Comparison of ENCODE assay signal across 9 mouse cellular contexts in the genomic region with DNA sequence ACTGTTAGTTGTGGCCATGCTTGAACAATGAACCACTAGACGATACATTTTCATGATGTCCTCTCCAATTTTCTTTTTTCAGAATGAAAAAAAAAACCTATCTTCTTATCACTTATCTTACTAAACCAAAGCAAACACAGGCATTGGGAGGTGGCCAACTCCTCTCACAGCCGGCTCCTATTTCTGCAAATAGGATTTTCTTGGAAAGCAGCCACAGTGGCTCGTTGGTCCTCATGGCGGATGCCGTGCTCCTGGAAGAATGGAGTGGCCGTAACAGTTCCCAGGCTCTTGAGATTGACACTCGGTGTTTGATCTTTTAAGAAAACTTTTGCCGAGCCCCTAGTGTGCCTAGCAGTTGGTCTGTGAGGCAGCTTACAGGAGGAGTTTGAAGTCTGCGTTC. TPM values are rescaled to one million over a fixed set of nuclear protein-coding genes. Genes with fewer than 3 reads are reported as not detected.
A peak's percentile ranks its signal among the peaks of the same experiment; 100 is the strongest.
DNase-seq lines count a peak whose midpoint lies in the region; ATAC-seq and TF ChIP-seq lines count a peak whose summit lies in the region.
"Had no signal": no experiment of that assay in that cellular context is flagged by ENCODE, and none has a peak within 500 bp of the region (broad histone marks: within the 10 kb centered on the region; RNA-seq: fewer than 3 reads in every experiment).

No protein-coding gene starts in this region.

- peak overlapping the region; percentile 5 for H3K4me2 ChIP-seq in lung, embryonic 14.5 days

- no peak for ATAC-seq in cerebellum, adult (ENCODE audit: insufficient number of reproducible peaks, low FRiP score, low TSS enrichment)
- ATAC-seq in lung, embryonic 14.5 days (ENCODE audit: insufficient read depth): peak; percentile 82
- ATAC-seq: midbrain, embryonic 16.5 days had no signal

- no peaks in the 10 kb centered on the region for H3K9me3 ChIP-seq in lung, embryonic 14.5 days (ENCODE audit: low read depth, low read length)

- H3K36me3 ChIP-seq in lung, embryonic 14.5 days (ENCODE audit: insufficient read depth): peaks cover 59% of the 10 kb centered on the region

- H3K4me3 ChIP-seq in lung, embryonic 14.5 days (ENCODE audit: low read depth, low read length): no peak overlapping the region

- intact Hi-C loops in left cerebral cortex, postnatal 4 days (cut with DNase I): no loop called here

- peak; percentile 24 for DNase-seq in cerebellum, adult 11 months
- DNase-seq in left cerebral cortex, postnatal 4 days: peak; percentile 55
- DNase-seq in left cerebral cortex, adult 9 months (ENCODE audit: low spot score in 2 of 2): no peak
- peak; percentile 56 for DNase-seq in cerebellum, adult 9-11 months
- DNase-seq in lung, embryonic 14.5 days: peak; percentile 96
- DNase-seq in thymus, adult 18-20 months: no peak
- DNase-seq in spleen, adult 18-20 months: no peak

- H3K9ac ChIP-seq in lung, embryonic 14.5 days: no peak overlapping the region

- no peak for TF ChIP-seq CTCF in lung, embryonic 14.5 days (IDR thresholded peaks at IDR 0.05; ENCODE audit: low read depth)

- peak overlapping the region; percentile 1; the same call in 1 of the 2 replicates for H3K27ac ChIP-seq in lung, embryonic 14.5 days (ENCODE audit: low read depth)

- WGBS in lung, embryonic 14.5 days: 9% methylated on average over 9 of the region's 9 CpGs

- peaks cover 9% of the 10 kb centered on the region; the same call in 1 of the 2 replicates for H3K4me1 ChIP-seq in lung, embryonic 14.5 days (ENCODE audit: insufficient read depth)

- no peaks in the 10 kb centered on the region for H3K27me3 ChIP-seq in lung, embryonic 14.5 days (ENCODE audit: insufficient read depth, low read length)

RNA-seq across cellular contexts. Expression of a gene that starts 50.8 kb away (rescaled TPM):
- total RNA-seq in left cerebral cortex, postnatal 4 days (2021): 1 to 10 TPM; 5.2 to 8.3 TPM
- 2.6 TPM in 2 replicates for polyA plus RNA-seq in lung, embryonic 14.5 days (2014; fragmentation: Nextera tagmentation; extraction: Ambion mirVana)

RNA-seq across cellular contexts. Expression of a gene that starts 51.0 kb away (rescaled TPM):
- total RNA-seq in left cerebral cortex, postnatal 4 days (2021): 100 to 1,000 TPM; 300 to 327 TPM
- 1,015 and 1,080 TPM in 2 replicates for polyA plus RNA-seq in lung, embryonic 14.5 days (2014; fragmentation: Nextera tagmentation; extraction: Ambion mirVana)

RNA-seq across cellular contexts. Expression of a gene that starts 57.1 kb away (rescaled TPM):
- total RNA-seq in left cerebral cortex, postnatal 4 days (2021): 10 to 100 TPM; 16.2 to 17.1 TPM
- 3.5 and 3.8 TPM in 2 replicates for polyA plus RNA-seq in lung, embryonic 14.5 days (2014; fragmentation: Nextera tagmentation; extraction: Ambion mirVana)

Comparison
In these comparisons a context has a peak if more than half of its experiments do, and no peak if none do; other contexts are left out.
1. DNase-seq: peak in cerebellum, adult 11 months (single experiment), left cerebral cortex, postnatal 4 days (single experiment), cerebellum, adult 9-11 months (single experiment) and lung, embryonic 14.5 days (single experiment); none in left cerebral cortex, adult 9 months (0 of 2), thymus, adult 18-20 months (0 of 2) and spleen, adult 18-20 months (0 of 2).